Mouse (Mus musculus) bone marrow, adult 2 months (tissue): ENCODE data around the gene Stra6l. TPM values are rescaled to one million over a fixed set of nuclear protein-coding genes. Genes with fewer than 3 reads are reported as not detected.

Experiments used
- H3K27ac ChIP-seq: fragments of 200-500 bp; 2 replicates; pipeline ENCODE4 v1.5.1; 2012; ENCODE audit warnings: low read depth, mild to moderate bottlenecking, control low read depth, inconsistent platforms, low read length; ENCODE audit not compliant: control insufficient read depth, poor library complexity, insufficient read depth
- H3K4me1 ChIP-seq: fragments of 200-500 bp; 2 replicates; pipeline ENCODE4 v1.6.1; 2011; ENCODE audit warnings: low read length; ENCODE audit not compliant: control insufficient read depth, insufficient read depth
- H3K4me3 ChIP-seq: fragments of 200-500 bp; replicated peaks from 2 replicates; pipeline ENCODE3; 2011; ENCODE audit warnings: mild to moderate bottlenecking, low read depth, low read length, control low read depth; ENCODE audit not compliant: control insufficient read depth
- CTCF ChIP-seq: fragments of 200-500 bp; IDR thresholded peaks from 2 replicates; pipeline ENCODE4 v1.5.1; 2011; ENCODE audit warnings: low read length, control low read depth; ENCODE audit not compliant: control insufficient read depth, insufficient read depth
- POLR2A ChIP-seq: fragments of 200-500 bp; IDR thresholded peaks from 2 replicates; pipeline ENCODE4 v1.6.1; 2011; ENCODE audit warnings: low read depth, mild to moderate bottlenecking, control low read depth, low read length, borderline replicate concordance; ENCODE audit not compliant: control insufficient read depth
- WGBS: fragments of 180-500 bp; shearing (Covaris S2); methylation state at CpG from one replicate; pipeline ENCODE4 v1.1.7; 2018; 5-methylcytosine and 5-hydroxymethylcytosine counted together
- polyA plus RNA-seq: library from polyadenylated mRNA; stranded (reverse); fragments of >200 nt; gene quantifications from 2 replicates; pipeline ENCODE4 v1.2.4, GENCODE M21; 2011; ENCODE audit warnings: low replicate concordance; ENCODE audit not compliant: missing spikeins, insufficient read depth, insufficient read length

Gene Stra6l
- polyA plus RNA-seq, 1 experiment, result not detected

GRCm38 (mm10) chr4:45829907-45830759 is 18.3 kb upstream of the Stra6l start:
- Histone ChIP-seq H3K27ac (no peak overlapping the region), H3K4me3 (no peak overlapping the region), H3K4me1 (no peaks in the 10 kb centered on the region)
- 62% methylated on average over 13 of the region's 13 CpGs for WGBS
- TF ChIP-seq CTCF, result no peak
- no peak for TF ChIP-seq POLR2A

GRCm38 (mm10) chr4:45831996-45832395 is 16.5 kb upstream of the Stra6l start:
- WGBS, result 78% methylated on average over 7 of the region's 7 CpGs
- no peak for TF ChIP-seq CTCF
- TF ChIP-seq POLR2A, result no peak
- Histone ChIP-seq H3K4me3 (no peak overlapping the region), H3K27ac (no peak overlapping the region), H3K4me1 (no peaks in the 10 kb centered on the region)

- Histone ChIP-seq H3K27ac (no peak overlapping the region), H3K4me1 (no peaks in the 10 kb centered on the region), H3K4me3 (no peak overlapping the region)
- TF ChIP-seq POLR2A (no peak), CTCF (no peak)
- 45% methylated on average over 5 of the region's 5 CpGs for WGBS
Measured at GRCm38 (mm10) chr4:45833461-45833860, 15.0 kb upstream of the Stra6l start.

GRCm38 (mm10) chr4:45844355-45844754 is 4.1 kb upstream of the Stra6l start:
- Histone ChIP-seq H3K27ac (no peak overlapping the region; the same call in 1 of the 2 replicates), H3K4me1 (no peaks in the 10 kb centered on the region), H3K4me3 (no peak overlapping the region)
- no peak for TF ChIP-seq POLR2A
- peak; percentile 41; the same call in 1 of the 2 replicates for TF ChIP-seq CTCF
- 43% methylated on average over 14 of the region's 14 CpGs for WGBS

- no peak overlapping the region for H3K27ac ChIP-seq
- 76% methylated on average over 2 of the region's 2 CpGs for WGBS
- no peaks in the 10 kb centered on the region for H3K4me1 ChIP-seq
- TF ChIP-seq CTCF (no peak), POLR2A (no peak)
- H3K4me3 ChIP-seq, result no peak overlapping the region
Measured at GRCm38 (mm10) chr4:45846263-45846662, 2.2 kb upstream of the Stra6l start.

- Histone ChIP-seq H3K27ac (no peak overlapping the region), H3K4me3 (no peak overlapping the region), H3K4me1 (no peaks in the 10 kb centered on the region)
- no peak for TF ChIP-seq CTCF
- 37% methylated on average over 10 of the region's 10 CpGs for WGBS
Measured at GRCm38 (mm10) chr4:45848825-45849156, 327 bp downstream of the Stra6l start.

- no peaks in the 10 kb centered on the region for H3K4me1 ChIP-seq
- TF ChIP-seq CTCF (no peak), POLR2A (no peak)
- no peak overlapping the region for H3K4me3 ChIP-seq
- 39% methylated on average over 1 of the region's 1 CpGs for WGBS
- no peak overlapping the region for H3K27ac ChIP-seq
Measured at GRCm38 (mm10) chr4:45849419-45849818, 955 bp downstream of the Stra6l start.

GRCm38 (mm10) chr4:45851640-45852051 is 3.2 kb downstream of the Stra6l start:
- no peak overlapping the region for H3K27ac ChIP-seq
- H3K4me3 ChIP-seq, result no peak overlapping the region
- TF ChIP-seq CTCF (no peak), POLR2A (no peak)
- no peaks in the 10 kb centered on the region for H3K4me1 ChIP-seq
- 51% methylated on average over 3 of the region's 3 CpGs for WGBS
